Mouse (Mus musculus): ENCODE results near the gene Shroom3. TPM values are rescaled to one million over a fixed set of nuclear protein-coding genes. Genes with fewer than 3 reads are reported as not detected.

Shroom3 gene
- total RNA-seq (2021): 1 to 10 TPM; 8.5 to 9.7 TPM
- long read RNA-seq, experiment 1, partial matches to known transcripts: 1 of 2 reads
- long read RNA-seq, experiment 1, other reads (novel, unspliced or antisense): 1 of 2 reads
- long read RNA-seq, experiment 2, partial matches to known transcripts: 4 of 4 reads
- long read RNA-seq, experiment 2, other reads (novel, unspliced or antisense): 0 of 4 reads

DNA sequence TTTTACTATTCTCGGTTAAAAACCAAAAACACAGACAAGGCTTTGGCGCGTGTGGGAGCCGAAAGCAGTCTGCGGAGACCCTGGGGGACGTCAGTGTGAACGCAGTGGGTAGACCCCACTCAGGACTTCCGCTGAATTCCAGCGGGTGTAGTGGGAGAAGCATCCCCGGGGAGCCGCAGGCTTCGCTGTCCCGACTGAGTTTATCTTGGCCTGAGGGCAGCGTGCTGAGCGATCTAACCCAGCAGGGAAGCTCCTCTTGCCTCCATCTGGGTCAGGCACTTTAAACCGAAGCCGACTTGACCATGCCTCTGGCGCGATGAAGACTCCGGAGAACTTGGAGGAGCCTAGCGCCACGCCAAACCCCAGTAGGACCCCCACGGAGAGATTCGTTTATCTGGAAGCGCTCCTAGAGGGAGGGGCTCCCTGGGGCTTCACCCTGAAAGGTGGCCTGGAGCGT, at the start of gene Shroom3:
Gene Shroom3 (plus strand): TSS at position 85 of the 457 bp plus-strand sequence.
- DNase-seq: peak; percentile 15

DNA sequence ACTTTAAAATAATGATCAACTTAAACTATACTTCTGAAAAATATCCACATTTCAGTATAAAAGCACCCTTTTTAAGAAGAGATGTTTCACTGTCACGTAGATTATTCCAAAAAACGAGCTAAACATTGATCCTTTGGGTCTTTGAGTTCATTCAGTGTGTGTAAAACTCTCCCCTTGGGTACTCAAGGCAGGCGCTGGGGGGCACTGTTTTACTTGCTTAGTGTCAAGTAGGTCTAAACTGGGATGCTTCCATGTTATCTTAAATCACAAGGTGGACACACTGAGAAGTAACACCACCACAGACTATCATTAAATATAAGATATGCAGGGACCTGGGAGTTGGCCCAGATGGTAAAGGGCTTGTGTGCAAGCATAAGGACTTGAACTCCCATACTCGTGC, 49.7 kb upstream of the Shroom3 start:
- no peak for DNase-seq

DNA sequence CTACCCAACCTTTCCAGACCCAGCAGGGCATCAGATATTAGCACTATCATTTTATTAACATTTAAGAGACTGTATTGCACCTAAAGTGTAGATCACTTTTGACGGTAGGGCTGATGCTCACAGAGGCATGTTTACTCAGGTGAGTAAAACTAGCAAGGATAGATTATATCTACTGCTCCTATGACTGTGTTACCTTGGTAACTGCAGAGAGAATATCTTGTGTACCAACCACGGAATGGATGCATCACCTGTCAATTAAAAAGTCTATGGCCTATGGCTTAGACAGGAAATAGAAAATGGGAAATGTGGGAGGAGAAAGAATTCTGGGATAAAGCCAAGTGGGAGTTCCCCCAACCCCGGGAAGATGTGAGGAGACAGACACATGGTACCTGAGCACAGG, 48.3 kb upstream of the Shroom3 start:
- no peak for DNase-seq

DNA sequence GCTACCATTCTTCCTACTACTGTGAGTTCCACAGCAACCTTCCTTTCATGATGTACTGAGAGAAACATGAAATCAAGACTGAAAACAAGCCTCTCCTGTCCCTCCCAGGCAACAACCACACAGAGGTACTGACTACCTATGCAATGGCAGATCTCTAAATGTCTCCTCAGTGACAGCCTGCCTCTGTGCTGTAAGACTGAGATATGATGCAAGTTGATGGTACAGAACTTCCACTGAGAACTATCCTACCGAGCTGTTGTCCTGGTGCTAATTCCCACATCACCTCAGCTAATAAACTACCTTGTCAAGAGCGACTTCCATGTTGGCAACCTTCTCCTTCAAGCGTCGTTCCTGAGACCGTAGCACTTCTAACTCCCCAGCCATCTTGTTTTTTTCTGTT, 47.3 kb upstream of the Shroom3 start:
- no peak for DNase-seq

DNA sequence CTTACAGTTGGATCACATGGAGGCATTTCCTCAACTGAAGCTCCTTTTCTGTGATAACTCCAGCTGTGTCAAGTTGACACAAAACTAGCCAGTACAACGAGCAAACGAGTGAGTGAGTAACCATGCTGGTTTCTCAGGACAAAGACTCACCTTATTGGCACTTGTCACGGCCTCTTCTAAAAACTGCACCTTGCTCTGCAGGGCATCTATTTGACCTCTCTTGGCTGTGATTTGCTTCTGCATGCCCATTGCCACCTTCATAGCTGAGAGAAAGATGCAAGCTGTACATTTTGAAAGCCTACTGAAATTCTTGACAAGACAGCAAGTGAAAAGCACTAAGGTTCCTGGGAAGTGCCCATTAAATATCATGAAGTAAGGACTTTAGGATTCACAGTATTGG, 42.4 kb upstream of the Shroom3 start:
- DNase-seq: no peak

DNA sequence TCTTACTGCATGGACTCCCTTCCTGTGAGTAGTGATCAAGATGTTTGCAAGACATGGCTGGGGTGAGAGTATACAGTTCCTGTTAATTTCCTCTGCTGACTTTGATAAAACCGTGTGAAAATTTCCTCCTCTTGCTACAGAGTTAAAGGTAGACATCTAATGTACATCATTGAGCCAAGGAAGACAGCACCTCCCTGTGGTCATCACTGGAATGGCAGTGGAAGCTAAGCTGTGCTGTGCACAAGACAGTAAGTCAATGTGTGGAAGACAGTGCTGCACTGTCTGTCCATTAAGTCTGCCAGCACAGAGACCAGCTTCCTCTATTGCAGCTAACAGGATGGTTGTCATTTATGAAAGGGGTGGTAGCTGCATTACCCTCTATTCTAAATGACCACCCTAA, 27.0 kb upstream of the Shroom3 start:
- DNase-seq: peak; percentile 79

DNA sequence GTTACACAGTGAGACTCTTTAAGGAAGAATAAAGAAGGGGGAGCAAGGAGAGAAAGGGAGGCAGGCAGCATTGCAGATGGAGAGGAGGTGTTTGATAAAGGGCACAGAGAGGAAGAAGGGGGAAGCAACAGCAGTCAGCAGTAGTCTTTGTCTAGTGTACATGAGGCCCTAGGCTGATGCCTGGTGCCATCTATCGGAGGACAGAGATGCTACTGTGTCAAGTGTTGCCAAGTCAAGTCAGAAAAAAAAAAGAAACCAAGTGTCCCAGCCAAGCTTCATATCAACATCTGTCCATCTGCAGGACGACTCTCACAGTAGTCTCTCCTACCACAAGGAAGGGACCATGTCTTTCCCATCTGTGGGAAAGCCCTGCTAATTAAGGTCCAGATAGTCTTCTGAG, 18.9 kb upstream of the Shroom3 start:
- DNase-seq: no peak

DNA sequence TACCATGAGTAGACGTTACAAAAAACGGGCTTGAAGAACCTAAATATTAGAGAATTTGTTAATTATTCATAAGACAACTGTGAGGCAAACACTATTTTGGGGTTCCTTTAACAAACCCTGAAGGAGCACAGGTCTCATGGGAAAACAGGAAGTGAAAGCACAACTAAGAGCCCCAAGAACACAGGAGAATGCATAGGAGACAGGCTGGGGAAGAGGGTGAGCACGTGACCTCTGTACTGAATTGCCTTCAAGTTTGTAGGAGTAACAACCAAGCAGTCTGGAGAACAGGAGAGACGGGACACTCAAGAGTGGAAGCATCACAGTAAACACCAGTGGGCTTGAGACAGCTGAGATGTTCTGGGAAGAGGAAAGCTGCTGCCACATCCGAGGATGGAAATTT, 16.4 kb upstream of the Shroom3 start:
- no peak for DNase-seq

DNA sequence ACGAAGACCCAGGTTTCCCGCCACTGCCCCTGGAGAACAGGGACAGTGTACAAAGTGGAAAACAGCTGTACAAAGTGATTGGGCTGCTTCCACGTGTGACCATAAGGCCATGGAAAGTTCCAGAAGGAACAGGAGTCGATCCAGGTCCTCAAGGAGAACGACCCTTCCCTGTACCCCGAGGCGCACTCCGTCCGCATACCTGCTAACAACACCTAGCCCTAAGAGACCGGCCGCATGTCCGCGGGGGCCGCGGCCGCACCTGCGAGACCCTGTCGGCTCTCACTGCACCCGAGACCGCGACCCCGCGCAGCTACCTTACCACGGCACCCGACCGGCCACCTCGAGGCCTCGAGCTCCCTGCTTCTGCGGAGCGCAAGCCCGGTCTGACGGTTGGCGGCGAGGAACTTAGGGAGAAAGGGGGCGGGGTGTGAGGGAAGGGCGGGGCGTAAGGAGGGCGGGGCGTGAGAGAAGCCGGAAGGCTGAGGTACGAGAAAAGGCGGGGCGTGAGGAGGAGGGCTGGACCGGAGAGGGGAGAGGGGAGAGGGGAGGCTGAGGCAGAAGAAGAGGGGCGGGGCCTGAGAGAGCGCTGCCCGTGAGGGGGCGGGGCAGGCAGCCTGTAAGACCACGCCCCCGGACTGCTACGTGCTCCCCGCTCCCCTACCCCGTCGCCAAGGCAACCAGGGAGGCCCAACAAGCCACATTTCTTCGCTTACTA, 8.2 kb upstream of the Shroom3 start, which contains the start of gene Ccdc158:
Gene Ccdc158 (minus strand): TSS at position 413 of the 715 bp plus-strand sequence.
- DNase-seq: peak; percentile 79

DNA sequence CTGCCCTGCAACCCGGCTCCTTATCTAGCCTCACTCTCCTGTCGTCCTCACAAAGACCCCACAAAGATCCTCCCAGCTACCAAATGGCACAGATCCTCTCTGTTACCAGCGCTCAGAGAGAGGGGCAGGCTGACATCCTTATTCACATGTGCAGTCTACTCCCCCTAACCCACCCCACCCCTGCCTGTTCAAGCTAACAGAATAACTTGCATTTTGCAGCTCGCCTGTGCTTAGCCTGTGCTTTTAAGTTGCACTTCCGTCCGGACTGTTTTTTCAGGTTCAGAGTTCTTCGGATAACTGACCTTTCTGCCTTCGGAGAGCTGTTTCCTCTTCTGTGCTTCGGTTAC, 7.7 kb upstream of the Shroom3 start:
- DNase-seq: no peak

DNA sequence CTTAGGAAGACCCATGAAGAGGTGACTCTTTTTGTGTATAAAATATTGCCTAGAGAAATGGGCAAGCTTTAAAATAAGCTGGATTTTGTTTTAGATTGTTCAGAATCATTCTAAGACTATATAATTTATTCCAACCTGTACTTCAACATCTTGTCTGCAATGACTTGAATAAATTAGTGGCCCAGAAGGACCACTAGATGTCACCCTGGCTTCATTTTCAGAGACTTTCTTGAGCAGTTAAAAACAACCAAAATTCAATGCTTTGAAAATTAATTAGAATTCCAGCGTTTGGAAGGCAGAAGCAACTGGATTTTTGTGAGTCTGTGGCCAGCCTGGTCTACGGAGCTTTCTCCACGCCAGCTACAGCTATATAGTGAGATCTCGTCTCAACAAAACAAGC, 3.8 kb upstream of the Shroom3 start:
- DNase-seq: peak; percentile 37

DNA sequence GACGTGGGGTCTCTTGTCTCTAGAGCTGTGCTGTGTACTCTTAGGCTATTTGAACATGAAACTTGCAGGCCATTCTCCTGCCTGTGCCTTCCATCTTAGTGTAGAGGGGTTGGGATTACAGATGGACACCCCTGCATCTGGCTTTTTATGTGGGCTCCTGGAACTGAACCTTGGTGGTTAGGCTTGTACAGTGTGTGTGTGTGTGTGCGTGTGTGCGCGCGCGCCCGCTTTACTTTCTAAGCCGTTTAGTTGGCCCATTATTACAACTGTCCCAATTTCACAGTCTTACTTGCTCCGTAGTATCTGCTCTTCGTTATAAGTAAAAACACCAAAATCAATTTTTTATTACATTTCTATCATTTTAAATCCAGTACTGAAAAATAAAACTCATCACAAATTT, 1.4 kb upstream of the Shroom3 start:
- no peak for DNase-seq

DNA sequence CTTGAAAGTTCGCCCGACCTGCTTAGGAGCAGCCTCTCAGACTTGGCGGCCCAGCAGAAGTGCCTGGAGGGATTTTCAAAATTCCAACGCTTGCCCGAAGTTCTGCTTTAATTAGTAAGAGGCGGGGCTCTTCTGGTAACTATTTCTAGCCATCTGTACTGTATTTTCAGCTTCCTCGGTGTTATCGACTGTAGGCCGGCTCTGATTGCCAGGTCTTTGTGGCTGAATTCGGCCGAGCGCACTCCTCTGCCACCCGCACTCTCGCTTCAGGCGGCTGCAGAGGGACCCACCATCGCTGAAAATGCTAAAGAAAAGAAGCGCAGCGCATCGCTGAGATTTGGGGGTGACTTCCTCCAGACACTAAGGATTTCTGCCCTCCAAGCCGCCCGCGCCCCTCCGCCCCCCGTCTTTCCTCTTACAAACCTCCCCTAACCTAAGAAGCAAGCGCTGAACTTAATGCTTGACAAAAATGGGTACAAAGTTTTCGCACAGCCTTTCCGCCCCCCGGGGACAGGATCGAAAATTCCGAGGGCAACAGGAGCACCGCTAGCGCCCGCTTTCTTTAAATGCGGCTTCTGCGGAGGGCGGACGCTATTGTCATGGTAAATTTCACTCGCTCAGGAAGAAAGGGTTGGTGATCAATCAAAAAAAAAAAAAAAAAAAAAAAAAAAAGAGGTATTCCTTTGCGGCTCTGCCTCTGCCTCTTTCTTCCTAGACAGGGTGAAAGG, 450 bp upstream of the Shroom3 start:
- peak; percentile 16 for DNase-seq

DNA sequence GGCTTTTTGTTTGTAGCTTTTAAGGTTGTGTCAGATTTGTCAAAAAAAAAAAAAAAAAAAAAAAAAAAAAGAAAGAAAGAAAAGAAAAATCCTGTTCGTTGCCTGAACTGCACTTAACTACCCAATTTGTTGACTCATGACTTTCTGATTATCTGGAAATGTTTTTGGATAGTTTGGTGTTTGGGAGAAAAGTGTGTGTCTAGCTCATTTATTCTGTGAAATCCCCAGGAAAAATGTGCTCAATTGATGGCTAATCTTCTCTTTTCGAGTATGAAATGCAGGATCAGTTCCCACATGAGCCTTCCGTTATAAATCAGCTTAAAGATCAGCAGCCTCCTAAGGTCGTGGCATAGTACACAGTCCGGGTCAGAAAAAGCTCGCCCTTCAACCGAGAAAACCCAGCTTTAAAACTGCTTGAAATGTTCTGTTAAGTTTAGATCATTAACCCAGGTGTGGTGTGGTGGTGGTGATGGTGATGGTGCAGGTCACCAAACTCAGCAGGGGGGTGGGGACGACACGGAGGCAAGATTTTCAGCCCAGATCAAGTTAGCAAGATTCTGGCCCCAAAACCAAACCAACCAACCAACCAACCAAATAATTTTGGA, 738 bp downstream of the Shroom3 start:
- DNase-seq: no peak

DNA sequence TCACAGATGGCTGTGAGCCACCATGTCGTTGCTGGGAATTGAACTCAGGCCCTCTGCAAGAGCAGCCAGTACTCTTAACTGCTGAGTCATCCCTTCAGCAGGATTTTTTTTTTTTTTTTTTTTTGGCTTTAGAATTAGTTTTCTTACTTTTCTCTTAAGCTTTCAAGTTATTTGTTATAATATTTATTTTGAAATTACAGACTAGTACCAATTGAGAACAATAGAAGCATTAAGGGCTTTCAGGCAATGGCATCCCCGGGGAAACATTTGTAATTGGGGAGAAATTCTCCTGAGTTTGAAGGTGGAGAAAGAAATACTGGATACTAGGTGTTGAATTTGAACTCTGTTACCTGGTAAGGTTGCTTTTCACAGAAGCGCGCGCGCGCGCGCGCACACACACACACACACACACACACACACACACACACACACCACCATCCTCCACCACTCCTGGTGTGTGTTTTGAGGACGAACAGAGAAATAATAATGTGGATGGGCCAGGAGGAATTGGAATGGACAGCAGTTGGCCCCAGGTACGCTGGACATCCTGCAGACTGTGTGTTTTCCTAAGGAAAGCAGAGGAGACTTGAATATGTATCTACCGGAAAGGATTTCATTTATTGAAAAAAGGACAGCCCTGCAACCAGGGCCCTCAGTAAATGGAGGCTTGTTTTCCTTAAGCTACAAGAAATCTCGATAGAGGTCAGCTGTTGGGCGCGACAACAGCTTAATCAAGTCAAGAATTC, 1.7 kb downstream of the Shroom3 start:
- DNase-seq: no peak

DNA sequence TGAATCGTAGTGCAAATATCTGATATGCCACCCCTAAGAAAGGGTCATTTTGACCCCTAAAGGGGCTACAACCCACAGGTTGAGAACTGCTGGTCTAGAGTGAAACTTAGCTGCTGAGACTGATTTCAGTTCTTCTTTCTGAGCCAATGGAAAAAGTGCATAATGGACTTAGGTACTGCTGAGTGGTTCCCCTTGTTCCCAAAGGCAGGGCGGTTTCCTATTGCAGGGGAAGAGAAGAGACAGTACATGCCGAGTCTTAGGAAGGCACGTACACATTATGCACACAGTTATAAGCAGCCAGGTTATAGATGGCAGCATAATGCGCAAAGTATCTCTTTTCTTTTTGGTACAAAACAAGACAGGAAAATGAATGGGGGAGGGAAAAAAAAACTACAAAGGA, 4.9 kb downstream of the Shroom3 start:
- DNase-seq: no peak

DNA sequence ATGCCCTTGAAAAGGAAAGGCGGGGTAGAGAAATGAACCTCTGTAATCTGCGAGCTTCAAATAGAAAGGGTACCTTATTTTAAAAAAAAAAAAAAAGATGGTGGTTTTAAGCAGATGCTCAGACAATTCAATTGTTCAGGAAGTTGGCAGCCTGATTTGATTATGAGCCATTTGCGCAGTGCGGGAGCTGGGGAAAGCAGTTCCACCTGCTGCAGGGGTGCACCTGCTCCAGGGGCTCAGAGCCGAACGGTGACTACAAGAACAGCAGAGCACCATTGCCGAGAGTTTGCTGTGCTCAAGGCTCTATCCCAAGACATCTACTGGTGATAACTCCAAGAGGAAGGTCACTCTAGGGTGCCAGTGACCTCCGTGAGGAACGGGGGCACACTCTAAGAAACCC, 5.3 kb downstream of the Shroom3 start:
- no peak for DNase-seq

DNA sequence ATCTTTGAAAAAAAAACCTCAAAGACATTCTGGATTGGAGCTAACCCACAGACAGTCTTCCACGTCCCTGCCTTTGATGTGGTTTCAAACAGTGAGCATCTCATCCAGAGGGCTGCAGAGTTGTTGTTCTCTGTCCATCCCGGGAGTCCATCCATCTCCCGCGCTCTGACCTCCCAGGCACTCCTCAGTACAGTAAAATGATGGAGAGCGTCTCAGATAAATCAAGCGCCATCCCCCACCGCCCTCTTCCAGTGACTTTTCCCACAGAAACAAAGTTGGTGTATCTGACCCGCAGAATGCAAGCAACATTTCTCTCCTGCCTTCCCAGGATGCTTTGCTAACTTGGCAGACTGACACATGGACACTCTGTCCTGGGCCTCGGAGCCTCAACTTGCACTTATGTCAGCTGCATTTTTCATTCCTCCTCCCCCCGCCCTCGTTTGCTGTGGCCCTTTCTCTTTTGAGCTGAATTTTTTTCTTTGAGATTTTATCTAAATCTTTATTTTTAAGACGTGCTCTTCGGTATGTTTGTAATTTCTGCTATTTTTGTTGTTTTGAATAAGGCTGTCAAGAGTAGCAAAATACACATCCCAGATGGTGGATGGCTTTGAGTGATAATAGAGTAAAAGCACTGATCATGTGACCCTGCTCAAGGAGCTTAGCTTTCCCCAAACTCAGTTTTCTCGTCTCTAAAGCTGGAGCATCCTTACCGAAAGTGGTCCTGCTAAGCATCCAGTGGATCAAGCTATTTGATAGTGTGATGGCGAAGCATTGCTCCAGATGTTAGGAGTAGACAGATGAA, 9.2 kb downstream of the Shroom3 start:
- DNase-seq: no peak

DNA sequence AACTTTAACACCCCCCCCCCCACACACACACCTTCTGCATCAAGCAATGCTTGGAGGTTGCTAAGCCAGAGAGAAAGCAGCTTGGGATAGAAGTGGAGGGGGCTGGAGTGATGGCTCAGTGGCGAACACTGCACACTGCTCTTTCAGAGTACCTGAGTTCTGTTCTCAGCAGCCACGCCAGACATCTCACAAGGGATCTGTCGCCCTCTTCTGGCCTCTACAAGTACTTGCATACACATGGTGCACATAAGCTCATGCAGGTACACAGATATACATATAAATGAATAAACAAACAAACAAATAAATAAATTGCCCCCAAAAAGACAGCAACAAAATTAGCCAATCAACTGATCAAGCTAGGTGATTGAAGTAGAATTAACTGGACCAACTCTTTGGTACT, 10.5 kb downstream of the Shroom3 start:
- no peak for DNase-seq

DNA sequence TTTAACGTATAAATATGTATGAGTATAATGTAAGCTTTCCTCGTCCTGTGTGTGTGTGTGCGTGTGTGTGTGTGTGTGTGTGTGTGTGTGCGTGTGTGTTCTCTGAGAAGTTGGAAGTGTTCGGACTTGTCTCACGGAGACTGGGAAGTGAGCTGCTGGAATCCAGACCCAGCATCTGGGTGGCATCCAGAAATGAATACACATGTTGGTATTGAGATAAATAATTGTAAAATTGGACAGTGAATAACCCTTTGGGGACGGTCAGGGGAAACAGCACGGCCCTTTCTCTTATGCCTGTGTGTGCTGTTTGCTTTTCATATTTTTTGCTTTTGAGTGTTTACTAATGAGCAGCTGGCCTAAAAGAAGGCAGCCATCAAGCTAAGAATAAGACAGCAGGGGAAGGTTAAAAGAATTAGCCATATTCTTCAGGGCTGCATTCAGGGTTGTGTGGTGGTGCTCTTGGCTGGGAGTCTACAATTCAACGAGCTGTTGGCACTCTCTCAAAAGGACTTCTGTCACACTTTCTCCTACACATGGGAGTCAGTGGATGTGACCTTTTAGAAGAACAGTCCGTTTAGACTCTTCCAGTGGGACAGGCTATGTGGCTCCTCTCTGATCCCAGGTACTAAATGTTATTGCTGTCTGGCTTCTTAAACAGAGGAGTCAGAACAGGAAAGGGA, 11.2 kb downstream of the Shroom3 start:
- no peak for DNase-seq

All from adrenal gland, postnatal 10 days (tissue).